In genomic region chr19:26733546-26734100, GRCm38 (mm10) we compare ENCODE assay signal across 12 mouse cellular contexts.
A peak's percentile ranks its signal among the peaks of the same experiment; 100 is the strongest.
DNase-seq lines count a peak whose midpoint lies in the region; ATAC-seq and TF ChIP-seq lines count a peak whose summit lies in the region.
"Had no signal": no experiment of that assay in that cellular context is flagged by ENCODE, and none has a peak within 500 bp of the region (broad histone marks: within the 10 kb centered on the region; RNA-seq: fewer than 3 reads in every experiment).

No protein-coding gene starts in this region.

- H3K4me3 ChIP-seq in lung, embryonic 14.5 days (ENCODE audit: low read depth, low read length) = no peak overlapping the region
- no peak overlapping the region for H3K4me3 ChIP-seq in lung, adult 2 months (replicated peaks; ENCODE audit: extremely low read depth, low read depth, low read length)
- H3K4me3 ChIP-seq in limb, embryonic 15.5 days = no peak overlapping the region
- H3K4me3 ChIP-seq: liver, embryonic 12.5 days had no signal

- no peaks in the 10 kb centered on the region for H3K27me3 ChIP-seq in lung, embryonic 14.5 days (ENCODE audit: insufficient read depth, low read length)
- no peaks in the 10 kb centered on the region for H3K27me3 ChIP-seq in limb, embryonic 15.5 days
- H3K27me3 ChIP-seq: CH12.LX; liver, embryonic 12.5 days had no signal

- 55% methylated on average over 7 of the region's 7 CpGs for WGBS in lung, embryonic 14.5 days
- WGBS in lung, adult 2 months = 46% methylated on average over 7 of the region's 7 CpGs
- WGBS in limb, embryonic 15.5 days = 38% methylated on average over 7 of the region's 7 CpGs

- peak overlapping the region; percentile 28; the same call in 1 of the 2 replicates for H3K27ac ChIP-seq in lung, embryonic 14.5 days (ENCODE audit: low read depth)
- H3K27ac ChIP-seq in limb, embryonic 15.5 days = peak overlapping the region; percentile 17
- H3K27ac ChIP-seq: liver, embryonic 12.5 days had no signal

- no peaks in the 10 kb centered on the region for H3K36me3 ChIP-seq in lung, embryonic 14.5 days (ENCODE audit: insufficient read depth)
- H3K36me3 ChIP-seq in limb, embryonic 15.5 days = no peaks in the 10 kb centered on the region
- H3K36me3 ChIP-seq: liver, embryonic 12.5 days had no signal

- peak; percentile 23 for DNase-seq in gastrocnemius, postnatal 25 days
- no peak for DNase-seq in gastrocnemius, postnatal 14 days
- DNase-seq in lung, embryonic 14.5 days = no peak
- DNase-seq in lung, adult 2 months = no peak
- DNase-seq in fat pad, adult 2 months (ENCODE audit: extremely low read depth, low read depth, low spot score) = peak; percentile 78
- no peak for DNase-seq in frontal cortex, postnatal 10 days (ENCODE audit: low spot score in 2 of 2)
- DNase-seq in gastrocnemius, adult 18-20 months (ENCODE audit: low spot score) = no peak
- DNase-seq: right cerebral cortex, postnatal 4 days; thymus, adult 18-20 months had no signal

- TF ChIP-seq CTCF in lung, embryonic 14.5 days (IDR thresholded peaks at IDR 0.05; ENCODE audit: low read depth) = no peak
- no peak for TF ChIP-seq CTCF in lung, adult 2 months (IDR thresholded peaks at IDR 0.05; ENCODE audit: insufficient read depth, low read length)

- H3K9ac ChIP-seq in lung, embryonic 14.5 days = no peak overlapping the region
- no peak overlapping the region for H3K9ac ChIP-seq in limb, embryonic 15.5 days
- H3K9ac ChIP-seq: liver, embryonic 12.5 days had no signal

- H3K4me2 ChIP-seq in lung, embryonic 14.5 days = no peak overlapping the region
- H3K4me2 ChIP-seq in limb, embryonic 15.5 days = no peak overlapping the region
- H3K4me2 ChIP-seq: liver, embryonic 12.5 days had no signal

- no peak for TF ChIP-seq POLR2A in lung, adult 2 months (IDR thresholded peaks at IDR 0.05; ENCODE audit: borderline replicate concordance, extremely low read depth, low read depth, low read length)

- ATAC-seq in lung, embryonic 14.5 days (ENCODE audit: insufficient read depth) = peak; percentile 44
- ATAC-seq in limb, embryonic 15.5 days (ENCODE audit: insufficient number of reproducible peaks, low FRiP score, low TSS enrichment, low read depth) = no peak
- ATAC-seq: liver, embryonic 12.5 days had no signal

- H3K9me3 ChIP-seq in lung, embryonic 14.5 days (ENCODE audit: low read depth, low read length) = no peaks in the 10 kb centered on the region
- H3K9me3 ChIP-seq in limb, embryonic 15.5 days = no peaks in the 10 kb centered on the region
- H3K9me3 ChIP-seq: liver, embryonic 12.5 days had no signal

- intact Hi-C loops in gastrocnemius, postnatal 14 days (cut with DNase I; ENCODE audit: low total_unique reads) = loop anchor here (5.0 kb wide), 1 partner anchor 694 kb away; the partner anchor contains the start of gene Pum3

- peaks cover 5% of the 10 kb centered on the region; the same call in 1 of the 2 replicates for H3K4me1 ChIP-seq in lung, embryonic 14.5 days (ENCODE audit: insufficient read depth)
- H3K4me1 ChIP-seq in lung, adult 2 months (ENCODE audit: control insufficient read depth, insufficient read depth, low read length) = peaks cover 6% of the 10 kb centered on the region
- H3K4me1 ChIP-seq in limb, embryonic 15.5 days = peaks cover 29% of the 10 kb centered on the region
- H3K4me1 ChIP-seq: liver, embryonic 12.5 days had no signal

Comparison
In these comparisons a context has a peak if more than half of its experiments do, and no peak if none do; other contexts are left out.
1. DNase-seq: peak in gastrocnemius, postnatal 25 days (single experiment) and fat pad, adult 2 months (single experiment); none in gastrocnemius, postnatal 14 days (single experiment), lung, embryonic 14.5 days (single experiment), lung, adult 2 months (single experiment), frontal cortex, postnatal 10 days (0 of 2) and gastrocnemius, adult 18-20 months (single experiment).